Mouse (Mus musculus) layer of hippocampus, adult 18-20 months (tissue): ENCODE data around the gene Rbfox3. TPM values are rescaled to one million over a fixed set of nuclear protein-coding genes. Genes with fewer than 3 reads are reported as not detected.
A peak's percentile ranks its signal among the peaks of the same experiment; 100 is the strongest.

Experiments
- DNase-seq, 2 experiments: peaks; one replicate each; pipeline ENCODE4 v3.0.0; 2022; ENCODE audit warnings: low spot score in 2 of 2
- total RNA-seq, 2 experiments: library from RNA; stranded (reverse); gene quantifications; 2 replicates each; pipeline ENCODE4 v1.2.3; 2021

Rbfox3 gene
- total RNA-seq, 2 experiments from 2014 or later = 264 to 275 TPM

DNA sequence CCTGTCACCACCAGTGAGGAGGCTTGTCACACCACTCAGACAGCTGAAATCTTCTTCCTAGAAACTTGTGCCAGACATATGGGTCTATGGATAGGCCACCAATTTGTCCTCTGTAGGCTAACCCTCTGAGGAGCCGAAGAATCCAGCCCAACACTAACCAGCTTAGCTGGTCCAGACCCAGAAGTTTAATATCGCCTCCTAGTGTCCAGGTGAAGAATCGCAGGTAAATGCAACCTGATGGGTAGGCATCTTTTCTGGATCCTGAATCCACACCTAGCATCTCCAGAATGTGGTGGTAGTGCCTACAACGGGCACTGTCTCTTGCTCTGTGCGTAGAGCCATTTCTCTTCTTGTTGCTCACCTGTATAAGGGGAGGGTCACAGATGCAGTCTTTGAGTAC is 391.1 kb downstream of the Rbfox3 start:
- no peak for DNase-seq

GRCm38 (mm10) chr11:118518743-118519142 is 392.7 kb downstream of the Rbfox3 start:
- DNase-seq = no peak

GRCm38 (mm10) chr11:118517924-118518323 is 393.5 kb downstream of the Rbfox3 start:
- no peak for DNase-seq

- DNase-seq = no peak
Measured at GRCm38 (mm10) chr11:118512257-118512910, 399.0 kb downstream of the Rbfox3 start.

DNA sequence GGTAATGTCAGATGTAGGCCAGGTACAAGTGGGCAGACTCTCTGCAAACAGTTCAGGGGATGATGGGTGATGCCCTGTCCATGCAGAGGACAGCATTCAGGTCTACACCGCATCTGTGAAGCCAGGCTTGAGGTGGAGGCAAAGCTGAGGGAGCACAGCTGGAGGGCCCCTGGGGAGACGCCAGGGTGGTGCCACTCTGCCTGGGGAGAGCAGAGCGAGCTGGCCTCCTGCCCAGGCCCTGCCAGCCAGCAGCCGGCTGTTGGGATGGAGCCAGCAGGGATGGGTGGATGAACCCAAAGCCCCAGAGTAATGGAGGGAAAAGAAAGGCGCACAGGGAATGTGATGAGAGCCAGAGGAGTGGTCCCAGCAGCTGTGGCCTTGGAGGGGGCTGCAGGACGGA is 399.5 kb downstream of the Rbfox3 start:
- peak; percentile 55 to 70 for DNase-seq

- DNase-seq = no peak
Measured at GRCm38 (mm10) chr11:118508341-118508740, 403.1 kb downstream of the Rbfox3 start.

DNA sequence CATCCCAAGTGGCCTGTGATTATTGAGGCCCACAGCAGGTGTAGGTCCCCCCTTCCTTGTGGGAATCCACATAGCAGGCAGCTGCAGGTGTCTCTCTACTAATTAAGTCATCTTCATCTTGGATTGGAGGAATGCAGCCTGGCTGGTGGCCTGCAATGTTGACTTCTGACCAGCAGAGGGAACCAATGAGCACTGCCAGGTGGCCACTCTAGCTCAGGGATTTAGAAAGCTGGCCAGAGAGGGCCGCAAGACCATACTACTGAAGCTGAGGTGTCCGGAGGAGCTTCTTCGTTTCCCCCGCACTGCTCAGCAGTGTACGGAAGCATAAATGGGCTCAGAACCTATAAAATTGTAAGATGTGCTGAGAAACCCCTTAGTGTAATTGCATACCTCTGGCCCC is 403.5 kb downstream of the Rbfox3 start:
- peak; percentile 67 to 82 for DNase-seq

GRCm38 (mm10) chr11:118507095-118507494 is 404.3 kb downstream of the Rbfox3 start:
- no peak for DNase-seq

DNA sequence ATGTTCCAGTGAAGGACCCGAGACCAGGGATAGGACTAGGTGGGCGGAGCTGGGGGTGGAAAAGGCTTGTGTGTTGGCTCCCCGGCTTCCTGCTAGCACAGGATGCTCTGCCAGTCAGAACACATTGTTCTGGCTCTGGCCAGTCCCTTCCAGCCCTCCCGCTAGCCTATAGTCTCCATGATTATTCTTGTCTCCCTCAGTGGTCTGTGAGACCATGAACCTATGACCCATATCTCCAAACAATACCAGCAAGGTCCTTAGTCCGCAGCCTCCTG is 407.3 kb downstream of the Rbfox3 start:
- no peak for DNase-seq

GRCm38 (mm10) chr11:118503418-118504179 is 407.8 kb downstream of the Rbfox3 start:
- DNase-seq = no peak

GRCm38 (mm10) chr11:118502990-118503389 is 408.4 kb downstream of the Rbfox3 start:
- no peak for DNase-seq

GRCm38 (mm10) chr11:118496066-118496689 is 415.2 kb downstream of the Rbfox3 start:
- DNase-seq = peak in 1 of 2 experiments; percentile 68

GRCm38 (mm10) chr11:118495065-118495464 is 416.3 kb downstream of the Rbfox3 start:
- no peak for DNase-seq

GRCm38 (mm10) chr11:118494001-118494737 is 417.2 kb downstream of the Rbfox3 start:
- DNase-seq = no peak

DNA sequence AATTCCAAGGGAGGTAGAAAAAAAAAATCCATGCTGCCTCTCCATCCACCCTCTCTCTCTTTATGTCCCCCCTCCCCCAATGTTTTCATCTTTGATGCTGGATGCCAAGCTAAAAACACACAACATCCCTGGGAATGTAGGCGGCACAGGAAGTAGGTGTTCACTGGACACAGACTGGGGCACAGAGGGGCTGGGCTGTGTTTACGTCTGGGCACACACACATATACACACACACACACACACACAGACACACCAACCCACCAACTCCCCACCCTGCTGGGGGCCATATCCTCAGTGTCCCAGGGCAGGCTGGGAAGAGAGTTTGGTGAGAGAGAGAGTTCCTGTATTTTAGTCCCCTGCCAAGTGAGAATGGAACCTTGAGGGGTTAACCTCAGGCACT is 417.9 kb downstream of the Rbfox3 start:
- DNase-seq = no peak

GRCm38 (mm10) chr11:118491230-118491629 is 420.2 kb downstream of the Rbfox3 start:
- DNase-seq = no peak

DNA sequence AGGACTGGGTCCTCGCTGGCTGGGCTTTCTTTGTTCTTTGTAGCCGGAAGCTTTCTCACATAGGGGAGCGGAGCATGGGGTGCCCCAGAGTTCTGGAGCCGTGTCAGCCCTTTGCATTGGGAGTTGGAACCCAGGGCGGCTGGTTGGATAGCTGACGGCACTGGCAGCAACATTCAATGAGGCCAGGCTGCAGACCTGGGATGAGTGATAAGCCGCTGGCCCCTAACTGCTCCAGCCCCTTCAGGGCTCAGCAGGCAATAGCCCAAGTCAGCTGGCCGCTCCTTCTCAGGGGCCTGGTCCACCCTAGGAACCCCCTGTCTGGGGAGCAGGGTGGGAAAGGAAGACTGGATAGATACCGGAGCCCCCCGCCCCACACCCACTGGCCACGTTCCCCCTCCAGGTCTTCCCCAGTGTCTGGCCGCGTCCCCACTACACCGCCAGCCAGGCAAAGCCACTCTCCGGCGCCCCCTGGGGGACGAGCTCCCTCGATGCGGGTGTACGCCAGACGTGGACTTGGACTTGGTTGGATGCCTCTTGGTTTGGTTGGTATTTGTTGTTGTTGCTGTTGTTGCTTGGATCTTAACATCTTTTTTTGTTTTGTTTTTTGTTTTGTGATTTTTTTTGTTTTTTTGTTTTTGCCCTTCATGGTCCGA is 420.7 kb downstream of the Rbfox3 start:
- peak in 1 of 2 experiments; percentile 70 for DNase-seq

GRCm38 (mm10) chr11:118488907-118489270 is 422.5 kb downstream of the Rbfox3 start:
- DNase-seq = no peak

GRCm38 (mm10) chr11:118488191-118488906 is 423.0 kb downstream of the Rbfox3 start:
- DNase-seq = no peak

GRCm38 (mm10) chr11:118486881-118487772 is 424.3 kb downstream of the Rbfox3 start:
- no peak for DNase-seq
